Mouse (Mus musculus) limb, embryonic 15.5 days (tissue): ENCODE measurements around the gene Cmtm7. TPM values are rescaled to one million over a fixed set of nuclear protein-coding genes. Genes with fewer than 3 reads are reported as not detected.

Experiments used
- polyA plus RNA-seq: library from polyadenylated mRNA; unstranded; fragments of >200 nt; fragmentation: Nextera tagmentation; extraction: Ambion mirVana; gene quantifications from 2 replicates; pipeline ENCODE4 v1.2.1, GENCODE M21; 2015

The Cmtm7 gene
- polyA plus RNA-seq, 1 experiment from 2014 or later, result 119 TPM

Other genes starting within 250 kb of the Cmtm7 start
- 0.24 and 0.27 TPM in 2 replicates for gene Trim71, start 217.5 kb downstream of the Cmtm7 start, polyA plus RNA-seq
- 60.9 and 61.3 TPM in 2 replicates for gene Cnot10, start 141.7 kb downstream of the Cmtm7 start, polyA plus RNA-seq
- 56.5 and 59.5 TPM in 2 replicates for gene Dync1li1, start 93.1 kb downstream of the Cmtm7 start, polyA plus RNA-seq
- gene Cmtm6, start 50.7 kb downstream of the Cmtm7 start, polyA plus RNA-seq, result 49.5 and 51.5 TPM in 2 replicates
- gene Cmtm8, start 62.3 kb upstream of the Cmtm7 start, polyA plus RNA-seq, result 20.6 and 21.8 TPM in 2 replicates
- gene Gpd1l, start 152.1 kb upstream of the Cmtm7 start, polyA plus RNA-seq, result 10.8 and 12.5 TPM in 2 replicates
- 2.4 and 2.5 TPM in 2 replicates for gene Osbpl10, start 196.7 kb upstream of the Cmtm7 start, polyA plus RNA-seq
- 316 and 461 TPM in 2 replicates for gene Rps27rt, start 200.9 kb upstream of the Cmtm7 start, polyA plus RNA-seq